Mouse (Mus musculus): ENCODE measurements around the gene Slirp. TPM values are rescaled to one million over a fixed set of nuclear protein-coding genes. Genes with fewer than 3 reads are reported as not detected.

Gene Slirp
- polyA plus RNA-seq, 1 experiment from 2014 or later = 252 TPM

DNA sequence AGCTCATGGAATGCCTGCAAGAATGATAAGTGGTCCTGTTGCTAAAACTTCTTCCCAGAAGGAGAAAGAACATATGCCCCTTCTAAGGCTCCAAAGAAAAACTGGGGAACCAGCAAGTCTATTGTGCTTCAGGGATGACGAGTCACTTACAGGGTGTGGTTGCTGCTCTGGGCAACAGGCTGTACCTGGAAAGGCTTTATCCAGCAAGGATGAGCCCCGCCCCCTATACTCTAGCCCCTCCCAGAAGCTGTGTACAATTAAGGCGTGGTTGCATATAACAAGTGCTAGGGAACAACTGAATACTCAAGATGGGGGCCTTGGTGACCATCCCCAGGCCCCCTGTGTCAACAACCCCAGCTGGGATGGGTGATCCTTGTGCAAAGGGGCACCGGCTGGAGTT, 34.6 kb upstream of the Slirp start:
- Histone ChIP-seq H3K36me3 (ENCODE audit: insufficient read depth, low read length) (no peaks in the 10 kb centered on the region), H3K4me1 (ENCODE audit: insufficient read depth, low read length) (no peaks in the 10 kb centered on the region; the same call in 1 of the 2 replicates), H3K27ac (ENCODE audit: low read length) (no peak overlapping the region), H3K27me3 (ENCODE audit: insufficient read depth, low read length) (no peaks in the 10 kb centered on the region), H3K9me3 (ENCODE audit: low read length) (no peaks in the 10 kb centered on the region), H3K4me3 (ENCODE audit: low read length) (no peak overlapping the region), H3K4me2 (replicated peaks; ENCODE audit: low read depth, low read length) (no peak overlapping the region), H3K9ac (replicated peaks; ENCODE audit: low read length) (no peak overlapping the region)
- no peak for ATAC-seq (ENCODE audit: low FRiP score, low TSS enrichment)
- 78% methylated on average over 4 of the region's 4 CpGs for WGBS

DNA sequence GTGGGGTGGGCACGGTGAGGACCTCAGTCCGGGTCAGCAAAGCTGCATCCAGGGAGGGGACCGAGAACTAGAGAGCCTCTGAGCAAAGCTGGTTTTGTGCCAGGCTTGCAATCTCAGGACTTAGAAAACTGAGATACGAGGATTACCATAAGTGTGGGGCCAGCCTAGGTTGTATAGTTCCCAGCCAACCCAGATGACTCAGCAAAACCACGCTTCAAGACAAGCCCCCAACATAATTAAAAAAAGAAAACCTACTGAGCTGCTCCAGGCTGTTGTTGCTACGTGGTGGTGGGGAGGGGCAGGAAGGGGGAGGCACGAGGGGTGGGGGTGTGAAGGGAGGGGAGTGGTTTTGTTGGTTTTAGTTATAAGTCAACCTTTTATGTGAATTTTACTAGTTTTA, 32.7 kb upstream of the Slirp start:
- 44% methylated on average over 7 of the region's 7 CpGs for WGBS
- H3K4me1 ChIP-seq (ENCODE audit: insufficient read depth, low read length) = no peaks in the 10 kb centered on the region; the same call in 1 of the 2 replicates
- no peak overlapping the region for H3K4me2 ChIP-seq (replicated peaks; ENCODE audit: low read depth, low read length)
- no peaks in the 10 kb centered on the region for H3K9me3 ChIP-seq (ENCODE audit: low read length)
- H3K36me3 ChIP-seq (ENCODE audit: insufficient read depth, low read length) = no peaks in the 10 kb centered on the region
- no peak overlapping the region for H3K27ac ChIP-seq (ENCODE audit: low read length)
- H3K4me3 ChIP-seq (ENCODE audit: low read length) = no peak overlapping the region
- H3K9ac ChIP-seq (replicated peaks; ENCODE audit: low read length) = no peak overlapping the region
- H3K27me3 ChIP-seq (ENCODE audit: insufficient read depth, low read length) = no peaks in the 10 kb centered on the region
- no peak for ATAC-seq (ENCODE audit: low FRiP score, low TSS enrichment)

GRCm38 (mm10) chr12:87413179-87413790, 30.4 kb upstream of the Slirp start:
- H3K9ac ChIP-seq (replicated peaks; ENCODE audit: low read length) = no peak overlapping the region
- H3K36me3 ChIP-seq (ENCODE audit: insufficient read depth, low read length) = no peaks in the 10 kb centered on the region
- no peak overlapping the region for H3K4me2 ChIP-seq (replicated peaks; ENCODE audit: low read depth, low read length)
- WGBS = 16% methylated on average over 4 of the region's 4 CpGs
- no peaks in the 10 kb centered on the region for H3K9me3 ChIP-seq (ENCODE audit: low read length)
- no peaks in the 10 kb centered on the region for H3K27me3 ChIP-seq (ENCODE audit: insufficient read depth, low read length)
- ATAC-seq (ENCODE audit: low FRiP score, low TSS enrichment) = 0 out of 2 replicates have a peak, but pooled peaks have one; percentile 37
- H3K27ac ChIP-seq (ENCODE audit: low read length) = no peak overlapping the region
- H3K4me3 ChIP-seq (ENCODE audit: low read length) = no peak overlapping the region
- no peaks in the 10 kb centered on the region for H3K4me1 ChIP-seq (ENCODE audit: insufficient read depth, low read length)

GRCm38 (mm10) chr12:87415358-87415757, 28.3 kb upstream of the Slirp start:
- no peaks in the 10 kb centered on the region for H3K9me3 ChIP-seq (ENCODE audit: low read length)
- no peak for ATAC-seq (ENCODE audit: low FRiP score, low TSS enrichment)
- no peak overlapping the region for H3K27ac ChIP-seq (ENCODE audit: low read length)
- no peak overlapping the region for H3K4me3 ChIP-seq (ENCODE audit: low read length)
- WGBS = 72% methylated on average over 4 of the region's 4 CpGs
- H3K27me3 ChIP-seq (ENCODE audit: insufficient read depth, low read length) = no peaks in the 10 kb centered on the region
- H3K36me3 ChIP-seq (ENCODE audit: insufficient read depth, low read length) = no peaks in the 10 kb centered on the region
- H3K4me2 ChIP-seq (replicated peaks; ENCODE audit: low read depth, low read length) = no peak overlapping the region
- no peak overlapping the region for H3K9ac ChIP-seq (replicated peaks; ENCODE audit: low read length)
- H3K4me1 ChIP-seq (ENCODE audit: insufficient read depth, low read length) = 0 out of 2 replicates have a peak, but pooled peaks cover 5% of the 10 kb centered on the region

- 38% methylated on average over 7 of the region's 7 CpGs for WGBS
- no peak overlapping the region for H3K4me3 ChIP-seq (ENCODE audit: low read length)
- H3K27ac ChIP-seq (ENCODE audit: low read length) = no peak overlapping the region
- ATAC-seq (ENCODE audit: low FRiP score, low TSS enrichment) = no peak
- no peaks in the 10 kb centered on the region for H3K36me3 ChIP-seq (ENCODE audit: insufficient read depth, low read length)
- H3K4me2 ChIP-seq (replicated peaks; ENCODE audit: low read depth, low read length) = no peak overlapping the region
- 0 out of 2 replicates have a peak, but pooled peaks cover 5% of the 10 kb centered on the region for H3K4me1 ChIP-seq (ENCODE audit: insufficient read depth, low read length)
- no peaks in the 10 kb centered on the region for H3K27me3 ChIP-seq (ENCODE audit: insufficient read depth, low read length)
- H3K9me3 ChIP-seq (ENCODE audit: low read length) = no peaks in the 10 kb centered on the region
- no peak overlapping the region for H3K9ac ChIP-seq (replicated peaks; ENCODE audit: low read length)
Observed at GRCm38 (mm10) chr12:87416690-87417089, 27.0 kb upstream of the Slirp start.

GRCm38 (mm10) chr12:87418921-87419320, 24.8 kb upstream of the Slirp start:
- Histone ChIP-seq H3K36me3 (ENCODE audit: insufficient read depth, low read length) (peaks cover 9% of the 10 kb centered on the region; the same call in 1 of the 2 replicates), H3K4me1 (ENCODE audit: insufficient read depth, low read length) (0 out of 2 replicates have a peak, but pooled peaks cover 5% of the 10 kb centered on the region), H3K27me3 (ENCODE audit: insufficient read depth, low read length) (no peaks in the 10 kb centered on the region), H3K9ac (replicated peaks; ENCODE audit: low read length) (no peak overlapping the region), H3K9me3 (ENCODE audit: low read length) (no peaks in the 10 kb centered on the region), H3K4me2 (replicated peaks; ENCODE audit: low read depth, low read length) (no peak overlapping the region), H3K4me3 (ENCODE audit: low read length) (no peak overlapping the region), H3K27ac (ENCODE audit: low read length) (no peak overlapping the region)
- 69% methylated on average over 5 of the region's 5 CpGs for WGBS
- ATAC-seq (ENCODE audit: low FRiP score, low TSS enrichment) = no peak

- Histone ChIP-seq H3K9ac (replicated peaks; ENCODE audit: low read length) (no peak overlapping the region), H3K36me3 (ENCODE audit: insufficient read depth, low read length) (peaks cover 9% of the 10 kb centered on the region; the same call in 1 of the 2 replicates), H3K4me1 (ENCODE audit: insufficient read depth, low read length) (0 out of 2 replicates have a peak, but pooled peaks cover 5% of the 10 kb centered on the region), H3K27me3 (ENCODE audit: insufficient read depth, low read length) (no peaks in the 10 kb centered on the region), H3K4me2 (replicated peaks; ENCODE audit: low read depth, low read length) (no peak overlapping the region), H3K27ac (ENCODE audit: low read length) (no peak overlapping the region), H3K4me3 (ENCODE audit: low read length) (no peak overlapping the region), H3K9me3 (ENCODE audit: low read length) (no peaks in the 10 kb centered on the region)
- WGBS = 59% methylated on average over 12 of the region's 12 CpGs
- ATAC-seq (ENCODE audit: low FRiP score, low TSS enrichment) = no peak
Observed at GRCm38 (mm10) chr12:87419974-87420485, 23.7 kb upstream of the Slirp start.

GRCm38 (mm10) chr12:87421708-87422507, 21.8 kb upstream of the Slirp start:
- Histone ChIP-seq H3K27me3 (ENCODE audit: insufficient read depth, low read length) (no peaks in the 10 kb centered on the region), H3K9ac (replicated peaks; ENCODE audit: low read length) (no peak overlapping the region), H3K9me3 (ENCODE audit: low read length) (no peaks in the 10 kb centered on the region), H3K27ac (ENCODE audit: low read length) (no peak overlapping the region), H3K4me1 (ENCODE audit: insufficient read depth, low read length) (0 out of 2 replicates have a peak, but pooled peaks cover 5% of the 10 kb centered on the region), H3K4me3 (ENCODE audit: low read length) (no peak overlapping the region), H3K4me2 (replicated peaks; ENCODE audit: low read depth, low read length) (no peak overlapping the region), H3K36me3 (ENCODE audit: insufficient read depth, low read length) (peaks cover 22% of the 10 kb centered on the region)
- no peak; the same call in 1 of the 2 replicates for ATAC-seq (ENCODE audit: low FRiP score, low TSS enrichment)
- 72% methylated on average over 5 of the region's 5 CpGs for WGBS

DNA sequence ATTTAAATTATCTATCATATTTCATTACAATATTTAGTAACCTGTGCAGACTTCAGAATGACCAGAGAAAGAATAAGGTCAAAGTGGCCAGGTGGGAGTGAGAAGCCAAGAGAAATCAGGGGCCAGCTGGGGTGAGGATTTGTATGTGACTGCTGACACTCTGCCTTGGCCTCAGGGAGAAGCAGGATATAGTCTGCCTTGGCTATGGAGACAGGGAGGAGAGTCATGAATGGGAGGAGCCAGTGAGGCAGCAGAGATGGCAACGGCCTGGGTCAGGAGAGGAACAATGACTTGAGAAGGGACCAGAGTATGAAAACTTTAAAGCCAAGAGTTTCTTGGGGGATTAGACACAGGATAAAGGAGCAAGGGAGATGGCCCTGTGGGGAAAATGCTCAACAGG, 20.0 kb upstream of the Slirp start:
- H3K4me1 ChIP-seq (ENCODE audit: insufficient read depth, low read length) = 0 out of 2 replicates have a peak, but pooled peaks cover 5% of the 10 kb centered on the region
- 43% methylated on average over 1 of the region's 1 CpGs for WGBS
- no peak overlapping the region for H3K4me3 ChIP-seq (ENCODE audit: low read length)
- no peaks in the 10 kb centered on the region for H3K27me3 ChIP-seq (ENCODE audit: insufficient read depth, low read length)
- no peaks in the 10 kb centered on the region for H3K9me3 ChIP-seq (ENCODE audit: low read length)
- no peak overlapping the region for H3K9ac ChIP-seq (replicated peaks; ENCODE audit: low read length)
- H3K36me3 ChIP-seq (ENCODE audit: insufficient read depth, low read length) = peaks cover 37% of the 10 kb centered on the region
- H3K27ac ChIP-seq (ENCODE audit: low read length) = no peak overlapping the region
- no peak for ATAC-seq (ENCODE audit: low FRiP score, low TSS enrichment)
- H3K4me2 ChIP-seq (replicated peaks; ENCODE audit: low read depth, low read length) = no peak overlapping the region

GRCm38 (mm10) chr12:87424516-87424915, 19.2 kb upstream of the Slirp start:
- Histone ChIP-seq H3K36me3 (ENCODE audit: insufficient read depth, low read length) (peaks cover 45% of the 10 kb centered on the region), H3K4me1 (ENCODE audit: insufficient read depth, low read length) (no peaks in the 10 kb centered on the region), H3K4me3 (ENCODE audit: low read length) (no peak overlapping the region), H3K9ac (replicated peaks; ENCODE audit: low read length) (no peak overlapping the region), H3K9me3 (ENCODE audit: low read length) (no peaks in the 10 kb centered on the region), H3K4me2 (replicated peaks; ENCODE audit: low read depth, low read length) (no peak overlapping the region), H3K27me3 (ENCODE audit: insufficient read depth, low read length) (no peaks in the 10 kb centered on the region), H3K27ac (ENCODE audit: low read length) (no peak overlapping the region)
- WGBS = 45% methylated on average over 3 of the region's 3 CpGs
- no peak for ATAC-seq (ENCODE audit: low FRiP score, low TSS enrichment)
